Mouse (Mus musculus) intestine, embryonic 15.5 days (tissue): ENCODE measurements at regions not wholly inside any gene's neighbourhood (a gene's known extent, or its start where the extent isn't known, plus 50 kb on each side); places are given as distances from the start of the nearest gene placed in this dataset.

Source experiments
- ATAC-seq: fragments of 200-750 bp; cut with Nextera tagmentation; 2 replicates; pipeline ENCODE4 v1.8.0; 2017; ENCODE audit warnings: moderate TSS enrichment, moderate library complexity
- H3K27ac ChIP-seq: fragments of 300-500 bp; sonication (generic); 2 replicates; pipeline ENCODE4 v1.5.1; 2015; ENCODE audit warnings: mild to moderate bottlenecking, inconsistent platforms
- H3K27me3 ChIP-seq: fragments of 300-500 bp; sonication (generic); replicated peaks from 2 replicates; pipeline ENCODE4 v1.6.1; 2015; ENCODE audit warnings: inconsistent platforms
- H3K36me3 ChIP-seq: fragments of 300-500 bp; sonication (generic); 2 replicates; pipeline ENCODE4 v1.6.1; 2015; ENCODE audit warnings: inconsistent platforms
- H3K4me1 ChIP-seq: fragments of 300-500 bp; sonication (generic); replicated peaks from 2 replicates; pipeline ENCODE4 v1.6.1; 2015; ENCODE audit warnings: inconsistent platforms
- H3K4me2 ChIP-seq: fragments of 300-500 bp; sonication (generic); replicated peaks from 2 replicates; pipeline ENCODE4 v1.6.1; 2015; ENCODE audit warnings: mild to moderate bottlenecking, inconsistent platforms
- H3K4me3 ChIP-seq: fragments of 300-500 bp; sonication (generic); replicated peaks from 2 replicates; pipeline ENCODE4 v1.5.1; 2015; ENCODE audit warnings: inconsistent platforms
- H3K9ac ChIP-seq: fragments of 300-500 bp; sonication (generic); 2 replicates; pipeline ENCODE4 v1.6.1; 2015; ENCODE audit warnings: inconsistent platforms
- H3K9me3 ChIP-seq: fragments of 300-500 bp; sonication (generic); 2 replicates; pipeline ENCODE4 v1.6.1; 2016; ENCODE audit warnings: inconsistent platforms
- WGBS: fragments of 180-500 bp; shearing (Covaris S2); methylation state at CpG from one replicate; pipeline ENCODE4 v1.1.7; 2015; 5-methylcytosine and 5-hydroxymethylcytosine counted together

GRCm38 (mm10) chr13:30085446-30085845, 50.8 kb upstream of the Mboat1 start:
- H3K4me1 ChIP-seq, result peaks cover 3% of the 10 kb centered on the region
- no peaks in the 10 kb centered on the region for H3K9me3 ChIP-seq
- H3K27ac ChIP-seq, result no peak overlapping the region
- no peak overlapping the region for H3K4me3 ChIP-seq
- WGBS, result 43% methylated on average over 4 of the region's 4 CpGs
- H3K4me2 ChIP-seq, result 0 out of 2 replicates have a peak overlapping the region, but pooled peaks have one; percentile 38
- H3K9ac ChIP-seq, result no peak overlapping the region
- ATAC-seq, result 0 out of 2 replicates have a peak, but pooled peaks have one; percentile 56
- H3K27me3 ChIP-seq, result no peaks in the 10 kb centered on the region
- H3K36me3 ChIP-seq, result no peaks in the 10 kb centered on the region

- no peak overlapping the region for H3K9ac ChIP-seq
- H3K36me3 ChIP-seq, result no peaks in the 10 kb centered on the region
- H3K4me1 ChIP-seq, result peaks cover 4% of the 10 kb centered on the region
- H3K4me3 ChIP-seq, result no peak overlapping the region
- no peaks in the 10 kb centered on the region for H3K27me3 ChIP-seq
- H3K9me3 ChIP-seq, result no peaks in the 10 kb centered on the region
- peak; percentile 89 for ATAC-seq
- WGBS, result under 1% methylated on average over 10 of the region's 10 CpGs
- no peak overlapping the region for H3K27ac ChIP-seq
- H3K4me2 ChIP-seq, result peak overlapping the region; percentile 38
Observed at GRCm38 (mm10) chr13:30085005-30085404, 51.3 kb upstream of the Mboat1 start.

- no peak overlapping the region for H3K9ac ChIP-seq
- no peak for ATAC-seq
- H3K4me3 ChIP-seq, result no peak overlapping the region
- WGBS, result 81% methylated on average over 5 of the region's 5 CpGs
- H3K27me3 ChIP-seq, result no peaks in the 10 kb centered on the region
- no peaks in the 10 kb centered on the region for H3K9me3 ChIP-seq
- no peak overlapping the region for H3K27ac ChIP-seq
- peaks cover 4% of the 10 kb centered on the region for H3K4me1 ChIP-seq
- H3K4me2 ChIP-seq, result no peak overlapping the region
- no peaks in the 10 kb centered on the region for H3K36me3 ChIP-seq
Observed at GRCm38 (mm10) chr13:30084386-30084785, 51.9 kb upstream of the Mboat1 start.

- no peak overlapping the region for H3K4me2 ChIP-seq
- H3K36me3 ChIP-seq, result no peaks in the 10 kb centered on the region
- no peak overlapping the region for H3K9ac ChIP-seq
- no peak for ATAC-seq
- H3K9me3 ChIP-seq, result no peaks in the 10 kb centered on the region
- H3K4me1 ChIP-seq, result peaks cover 4% of the 10 kb centered on the region
- no peak overlapping the region for H3K27ac ChIP-seq
- no peaks in the 10 kb centered on the region for H3K27me3 ChIP-seq
- WGBS, result 71% methylated on average over 6 of the region's 6 CpGs
- no peak overlapping the region for H3K4me3 ChIP-seq
Observed at GRCm38 (mm10) chr13:30083949-30084348, 52.3 kb upstream of the Mboat1 start.

- H3K27ac ChIP-seq, result no peak overlapping the region
- H3K36me3 ChIP-seq, result no peaks in the 10 kb centered on the region
- ATAC-seq, result no peak
- 67% methylated on average over 2 of the region's 2 CpGs for WGBS
- H3K9ac ChIP-seq, result no peak overlapping the region
- no peak overlapping the region for H3K4me2 ChIP-seq
- H3K9me3 ChIP-seq, result no peaks in the 10 kb centered on the region
- peaks cover 4% of the 10 kb centered on the region for H3K4me1 ChIP-seq
- H3K4me3 ChIP-seq, result no peak overlapping the region
- H3K27me3 ChIP-seq, result no peaks in the 10 kb centered on the region
Observed at GRCm38 (mm10) chr13:30082761-30083160, 53.5 kb upstream of the Mboat1 start.

- Histone ChIP-seq H3K4me2 (peak overlapping the region; percentile 15; the same call in 1 of the 2 replicates), H3K9ac (no peak overlapping the region), H3K9me3 (no peaks in the 10 kb centered on the region), H3K36me3 (no peaks in the 10 kb centered on the region), H3K4me1 (peaks cover 4% of the 10 kb centered on the region), H3K4me3 (no peak overlapping the region), H3K27me3 (no peaks in the 10 kb centered on the region), H3K27ac (no peak overlapping the region)
- peak; percentile 64 for ATAC-seq
- 65% methylated on average over 15 of the region's 15 CpGs for WGBS
Observed at GRCm38 (mm10) chr13:30080705-30081474, 55.4 kb upstream of the Mboat1 start.

GRCm38 (mm10) chr13:30074517-30075064, 61.7 kb upstream of the Mboat1 start:
- no peak overlapping the region for H3K9ac ChIP-seq
- H3K4me2 ChIP-seq, result no peak overlapping the region
- no peak overlapping the region for H3K27ac ChIP-seq
- peak; percentile 69 for ATAC-seq
- WGBS, result 86% methylated on average over 2 of the region's 2 CpGs
- no peaks in the 10 kb centered on the region for H3K27me3 ChIP-seq
- H3K4me3 ChIP-seq, result no peak overlapping the region
- no peaks in the 10 kb centered on the region for H3K9me3 ChIP-seq
- no peaks in the 10 kb centered on the region for H3K4me1 ChIP-seq
- no peaks in the 10 kb centered on the region for H3K36me3 ChIP-seq

GRCm38 (mm10) chr13:30074069-30074468, 62.2 kb upstream of the Mboat1 start:
- no peaks in the 10 kb centered on the region for H3K27me3 ChIP-seq
- ATAC-seq, result peak; percentile 23; the same call in 1 of the 2 replicates
- H3K4me3 ChIP-seq, result no peak overlapping the region
- H3K9ac ChIP-seq, result no peak overlapping the region
- H3K27ac ChIP-seq, result no peak overlapping the region
- 80% methylated on average over 3 of the region's 3 CpGs for WGBS
- no peaks in the 10 kb centered on the region for H3K4me1 ChIP-seq
- no peaks in the 10 kb centered on the region for H3K9me3 ChIP-seq
- H3K4me2 ChIP-seq, result no peak overlapping the region
- no peaks in the 10 kb centered on the region for H3K36me3 ChIP-seq

GRCm38 (mm10) chr13:30069397-30069796, 66.9 kb upstream of the Mboat1 start:
- H3K36me3 ChIP-seq, result no peaks in the 10 kb centered on the region
- H3K9ac ChIP-seq, result no peak overlapping the region
- ATAC-seq, result no peak
- no peak overlapping the region for H3K4me3 ChIP-seq
- no peak overlapping the region for H3K4me2 ChIP-seq
- H3K4me1 ChIP-seq, result no peaks in the 10 kb centered on the region
- H3K9me3 ChIP-seq, result no peaks in the 10 kb centered on the region
- no peaks in the 10 kb centered on the region for H3K27me3 ChIP-seq
- H3K27ac ChIP-seq, result no peak overlapping the region
- WGBS, result 77% methylated on average over 2 of the region's 2 CpGs

- Histone ChIP-seq H3K9ac (no peak overlapping the region), H3K9me3 (no peaks in the 10 kb centered on the region), H3K4me1 (no peaks in the 10 kb centered on the region), H3K27me3 (no peaks in the 10 kb centered on the region), H3K36me3 (no peaks in the 10 kb centered on the region), H3K27ac (no peak overlapping the region), H3K4me2 (no peak overlapping the region), H3K4me3 (no peak overlapping the region)
- 51% methylated on average over 6 of the region's 6 CpGs for WGBS
- no peak for ATAC-seq
Observed at GRCm38 (mm10) chr13:30067581-30068375, 68.5 kb upstream of the Mboat1 start.

GRCm38 (mm10) chr13:30065520-30065919, 70.8 kb upstream of the Mboat1 start:
- no peaks in the 10 kb centered on the region for H3K27me3 ChIP-seq
- H3K36me3 ChIP-seq, result no peaks in the 10 kb centered on the region
- no peak overlapping the region for H3K9ac ChIP-seq
- no peaks in the 10 kb centered on the region for H3K4me1 ChIP-seq
- H3K4me3 ChIP-seq, result no peak overlapping the region
- 64% methylated on average over 8 of the region's 8 CpGs for WGBS
- H3K27ac ChIP-seq, result no peak overlapping the region
- no peaks in the 10 kb centered on the region for H3K9me3 ChIP-seq
- ATAC-seq, result no peak
- H3K4me2 ChIP-seq, result no peak overlapping the region

- ATAC-seq, result no peak
- no peaks in the 10 kb centered on the region for H3K36me3 ChIP-seq
- H3K27ac ChIP-seq, result no peak overlapping the region
- H3K4me3 ChIP-seq, result no peak overlapping the region
- H3K9me3 ChIP-seq, result no peaks in the 10 kb centered on the region
- H3K9ac ChIP-seq, result no peak overlapping the region
- 78% methylated on average over 3 of the region's 3 CpGs for WGBS
- H3K4me2 ChIP-seq, result no peak overlapping the region
- H3K4me1 ChIP-seq, result no peaks in the 10 kb centered on the region
- H3K27me3 ChIP-seq, result no peaks in the 10 kb centered on the region
Observed at GRCm38 (mm10) chr13:30063741-30064140, 72.5 kb upstream of the Mboat1 start.
